Mouse (Mus musculus) CH12F3 (cell line): ENCODE data around the gene Fcgr4.
"Not testable (repeated sequence)": the region's sequence is repeated elsewhere in the genome, so short reads cannot be mapped to it uniquely, and the experiment has no call there.

Experiments used
- in situ Hi-C: fragments of 300-500 bp; cut with MboI; formaldehyde crosslinking; loops from 2 replicates; pipeline ENCODE4 v1.14.3; 2020; ENCODE audit warnings: low sequenced_read_pairs

Fcgr4 gene

GRCm38 (mm10) chr1:171018737-171019136, at the start of gene Fcgr4:
TSS of gene Fcgr4 (plus strand) at chr1:171018920.
- in situ Hi-C loops, result no loop called here

GRCm38 (mm10) chr1:170972494-170972893, 46.2 kb upstream of the Fcgr4 start:
- in situ Hi-C loops, result no loop called here

DNA sequence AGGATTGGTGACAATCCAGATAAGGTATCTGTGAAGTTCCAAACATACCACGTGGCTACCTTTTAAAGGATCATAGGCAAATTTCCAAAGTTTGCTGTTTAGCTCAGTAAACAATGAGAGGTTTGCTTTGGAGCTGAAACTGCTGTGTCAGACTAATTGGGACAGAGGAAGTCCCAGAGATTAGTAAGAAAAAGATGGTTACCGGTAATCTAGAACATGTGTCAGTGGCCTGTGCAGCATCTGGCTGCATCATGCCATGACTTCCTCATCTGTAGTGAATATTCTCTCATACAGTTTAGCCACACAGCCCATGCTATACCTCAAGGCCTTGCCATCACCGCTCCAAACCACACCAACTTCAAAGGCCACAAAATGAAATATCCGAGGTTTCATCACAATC, 45.8 kb upstream of the Fcgr4 start:
- in situ Hi-C loops, result no loop called here

- in situ Hi-C loops, result no loop called here
Measured at GRCm38 (mm10) chr1:170974171-170974570, 44.5 kb upstream of the Fcgr4 start.

- in situ Hi-C loops, result no loop called here
Measured at GRCm38 (mm10) chr1:170974736-170975135, 44.0 kb upstream of the Fcgr4 start.

DNA sequence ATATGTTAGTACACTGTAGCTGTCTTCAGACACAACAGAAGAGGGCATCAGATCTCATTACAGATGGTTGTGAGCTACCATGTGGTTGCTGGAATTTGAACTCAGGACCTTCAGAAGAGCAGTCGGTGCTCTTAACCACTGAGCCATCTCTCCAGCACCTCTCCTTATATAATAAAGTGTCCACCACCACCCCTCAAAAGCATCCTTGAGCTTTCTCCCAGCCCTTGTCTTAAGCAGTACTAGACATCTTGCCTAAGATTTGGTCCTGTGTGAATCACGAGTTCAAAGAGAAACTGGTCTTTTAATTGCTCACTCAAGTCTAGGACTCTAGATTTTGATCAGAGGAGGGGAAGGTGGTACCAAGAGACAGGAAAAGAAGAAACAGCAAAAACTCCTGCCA, 43.4 kb upstream of the Fcgr4 start:
- in situ Hi-C loops, result not testable (repeated sequence)

DNA sequence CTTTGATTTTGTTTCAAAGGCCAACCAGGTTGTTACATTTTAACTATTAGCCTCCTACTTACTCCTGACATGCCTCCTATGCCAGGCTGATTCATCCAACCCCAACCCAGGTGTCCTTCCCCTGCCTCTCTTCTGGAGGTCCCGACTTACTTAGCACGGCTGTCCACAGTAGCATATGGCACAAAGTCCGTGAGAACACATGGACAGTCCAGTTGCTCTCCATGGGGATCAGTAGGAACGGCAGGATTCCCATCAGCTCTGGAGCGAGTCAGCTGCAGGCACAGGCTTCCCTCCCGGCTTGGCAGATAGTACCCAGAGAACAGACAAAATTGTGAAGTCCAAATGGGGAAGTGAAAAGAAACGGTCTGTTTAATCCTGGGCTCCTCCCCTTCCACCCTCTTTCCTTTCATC, 43.0 kb upstream of the Fcgr4 start:
- in situ Hi-C loops, result no loop called here

DNA sequence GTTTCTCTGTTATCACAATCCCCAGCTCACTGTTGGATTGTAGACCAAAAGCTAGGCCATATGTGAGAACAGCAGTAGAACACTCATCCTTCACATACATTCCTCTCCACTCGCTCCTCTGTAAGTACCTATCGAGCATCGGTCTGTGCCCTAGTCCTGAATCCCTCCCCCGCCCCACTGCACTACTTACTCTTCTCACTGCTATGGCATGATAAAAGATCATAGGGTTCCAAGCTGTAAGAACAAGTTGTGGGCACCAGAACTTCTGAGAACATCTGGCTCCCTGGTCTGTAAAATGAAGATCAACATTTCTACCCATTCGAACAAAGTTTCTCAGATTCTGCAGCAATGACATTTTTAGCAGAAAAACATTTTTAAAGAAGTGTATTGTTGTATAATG, 42.3 kb upstream of the Fcgr4 start, which contains the start of gene Fcgr2b:
TSS of gene Fcgr2b (minus strand) at position 101 of the 400 bp plus-strand sequence.
- in situ Hi-C loops, result no loop called here

DNA sequence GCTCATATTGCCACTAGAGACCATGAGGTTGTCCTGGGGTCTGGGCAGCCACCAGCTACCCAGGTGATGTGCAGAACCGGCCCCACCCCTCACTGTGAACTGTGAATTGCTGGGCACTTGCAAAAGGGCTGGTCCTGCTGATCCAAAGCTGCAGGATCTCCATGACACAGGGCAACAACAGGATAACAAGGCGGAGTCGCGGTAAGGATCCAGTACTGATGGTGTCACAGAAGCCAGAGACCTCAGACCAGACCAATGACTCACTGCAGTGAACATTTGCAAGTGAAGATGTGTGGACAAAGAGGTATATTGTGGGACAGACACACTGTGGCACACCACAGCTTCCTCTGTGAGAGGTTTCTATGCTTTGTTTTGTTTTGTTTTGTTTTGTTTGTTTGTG, 40.1 kb upstream of the Fcgr4 start:
- in situ Hi-C loops, result no loop called here

- in situ Hi-C loops, result not testable (repeated sequence)
Measured at GRCm38 (mm10) chr1:170981679-170982078, 37.0 kb upstream of the Fcgr4 start.

DNA sequence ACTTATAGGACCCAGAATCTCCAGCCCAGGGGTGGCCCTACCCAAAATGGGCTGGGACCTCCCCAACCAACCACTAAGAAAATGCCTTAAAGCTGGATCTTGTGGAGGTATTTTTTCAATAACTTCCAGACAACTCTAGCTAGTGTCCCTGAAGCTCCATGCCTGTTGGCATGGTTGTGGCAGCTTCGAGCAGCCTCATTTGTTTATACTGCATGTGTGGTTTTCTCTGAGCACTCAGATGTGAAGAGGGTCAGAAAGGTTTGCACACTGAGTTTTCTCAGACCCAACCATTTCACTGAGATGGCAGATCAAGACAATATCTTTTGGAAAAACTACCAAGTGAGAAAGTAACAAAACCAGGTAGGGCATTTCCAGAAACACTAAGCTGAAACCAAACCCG, 36.4 kb upstream of the Fcgr4 start:
- in situ Hi-C loops, result no loop called here

DNA sequence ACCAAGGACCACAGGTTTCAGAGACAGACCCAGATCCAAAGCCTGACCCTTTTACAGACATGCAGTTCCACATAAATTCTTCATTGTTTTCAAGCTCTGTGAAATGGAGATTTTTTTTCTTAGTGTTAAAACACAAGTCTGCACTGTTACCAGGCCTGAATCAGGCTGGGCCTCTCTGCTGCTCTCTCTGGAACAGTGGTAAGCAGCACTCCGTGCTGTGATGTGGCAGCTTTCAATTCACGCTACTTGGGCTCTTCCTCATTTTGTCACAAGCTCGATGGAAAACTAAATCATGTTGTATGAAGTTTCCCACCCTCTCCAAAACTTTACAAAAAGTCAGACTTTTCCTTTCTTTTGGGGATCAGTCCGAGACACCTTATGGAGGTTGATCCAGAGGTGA, 35.7 kb upstream of the Fcgr4 start:
- in situ Hi-C loops, result no loop called here

GRCm38 (mm10) chr1:170985092-170985491, 33.6 kb upstream of the Fcgr4 start:
- in situ Hi-C loops, result no loop called here

DNA sequence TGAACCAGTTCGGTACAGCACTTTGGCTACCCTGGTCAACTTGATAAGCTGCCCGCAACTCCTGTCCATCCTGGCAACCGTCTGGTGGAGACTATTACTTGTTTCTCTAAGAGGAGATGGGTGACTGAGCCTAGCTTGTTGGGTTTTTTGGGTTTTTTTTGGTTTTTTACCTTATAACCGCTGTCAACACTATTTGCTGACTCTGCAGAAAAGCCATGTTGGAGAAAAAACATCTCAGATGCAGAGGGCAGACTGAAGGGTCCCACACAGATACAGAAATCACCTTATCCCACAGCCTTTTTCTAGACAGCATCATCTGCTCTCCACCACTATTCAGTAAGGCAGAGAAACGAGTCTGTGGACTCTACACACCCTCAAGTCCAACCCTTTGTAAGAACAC, 32.9 kb upstream of the Fcgr4 start:
- in situ Hi-C loops, result no loop called here

- in situ Hi-C loops, result loop anchor here (5.0 kb wide), 1 partner anchor 92 kb away; no protein-coding TSS in a partner anchor
Measured at GRCm38 (mm10) chr1:170989656-170990055, 29.1 kb upstream of the Fcgr4 start.

DNA sequence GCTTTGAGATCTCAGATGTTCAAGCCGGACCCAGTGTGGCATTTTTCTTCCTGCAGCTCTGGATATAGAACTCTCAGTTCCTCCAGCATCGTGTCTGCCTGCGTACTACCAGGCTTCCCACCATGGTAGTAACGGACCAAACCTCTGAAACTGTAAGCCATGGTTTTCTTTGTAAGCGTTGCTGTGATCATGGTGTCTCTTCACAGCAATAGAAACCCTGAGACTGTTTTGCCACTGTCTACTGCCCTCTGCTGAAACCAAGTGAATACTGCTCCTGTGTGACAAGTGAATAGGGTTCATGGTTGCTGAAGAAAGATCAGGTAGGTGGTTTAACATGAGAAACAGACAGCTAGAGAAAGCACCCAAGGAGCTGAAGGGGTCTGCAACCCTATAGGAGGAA, 26.2 kb upstream of the Fcgr4 start:
- in situ Hi-C loops, result loop anchor here (5.0 kb wide), 1 partner anchor 95 kb away; no protein-coding TSS in a partner anchor

- in situ Hi-C loops, result no loop called here
Measured at GRCm38 (mm10) chr1:170996034-170996433, 22.7 kb upstream of the Fcgr4 start.

- in situ Hi-C loops, result no loop called here
Measured at GRCm38 (mm10) chr1:170996753-170997152, 22.0 kb upstream of the Fcgr4 start.

GRCm38 (mm10) chr1:170997756-170998655, 20.7 kb upstream of the Fcgr4 start:
- in situ Hi-C loops, result no loop called here

- in situ Hi-C loops, result no loop called here
Measured at GRCm38 (mm10) chr1:170999811-171000210, 18.9 kb upstream of the Fcgr4 start.

DNA sequence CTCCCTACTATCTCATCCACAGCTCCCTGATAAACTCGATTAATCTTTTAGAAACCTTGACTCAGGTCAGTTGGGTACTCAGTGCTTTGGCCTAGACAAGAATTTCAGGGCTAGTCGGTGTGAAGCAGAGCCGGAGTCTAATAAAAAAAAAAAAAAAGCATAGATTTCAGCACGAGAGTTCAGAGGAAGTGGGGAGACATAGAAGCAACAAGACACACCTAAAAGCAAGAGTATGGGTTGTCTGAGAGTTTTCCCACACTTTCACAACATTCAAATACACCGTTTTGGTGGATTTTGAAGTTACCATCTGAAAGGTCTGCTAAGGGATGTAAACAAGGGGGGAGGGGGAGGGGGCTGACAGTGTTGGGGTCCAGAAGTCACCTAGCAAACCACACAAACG, 13.6 kb upstream of the Fcgr4 start:
- in situ Hi-C loops, result no loop called here

DNA sequence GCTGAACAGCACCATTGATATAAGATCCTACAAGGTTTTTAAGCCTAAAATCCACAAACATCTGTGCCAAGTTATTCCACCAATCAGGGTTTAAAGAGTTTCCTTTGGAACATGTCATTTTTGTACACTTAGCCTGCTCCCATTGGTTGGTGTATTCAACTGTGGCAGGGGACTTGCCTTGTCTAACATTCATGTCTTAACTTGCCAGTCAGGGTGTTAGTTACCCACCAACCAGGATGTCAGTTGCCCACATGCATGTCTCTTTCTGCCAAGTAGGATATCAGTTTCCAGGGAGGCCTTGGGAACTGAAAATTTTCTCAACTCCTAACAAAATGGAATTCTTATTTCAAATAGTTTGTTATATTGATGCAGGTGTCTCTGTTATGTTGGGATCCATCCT, 13.1 kb upstream of the Fcgr4 start:
- in situ Hi-C loops, result no loop called here

DNA sequence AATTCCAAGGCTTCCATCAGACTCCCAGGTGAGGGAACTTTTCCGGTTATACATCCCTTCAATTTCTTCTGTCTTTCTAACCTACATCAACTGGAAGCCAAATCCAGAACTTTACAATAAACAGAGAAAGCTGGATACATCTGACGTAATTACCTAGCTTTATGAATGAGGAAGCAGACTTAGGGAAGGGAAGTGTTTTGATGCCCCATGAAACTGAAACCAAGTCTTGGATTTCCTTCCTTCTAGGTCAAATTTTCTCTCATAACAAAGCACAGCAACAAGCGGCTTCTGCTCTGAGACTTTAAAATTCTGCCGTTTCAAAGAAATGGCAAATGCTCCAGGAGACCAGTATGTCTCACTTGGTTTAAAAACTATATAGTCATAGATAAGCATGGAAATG, 12.4 kb upstream of the Fcgr4 start:
- in situ Hi-C loops, result no loop called here
